ENCODE assay signal across 23 mouse cellular contexts in the genomic region with DNA sequence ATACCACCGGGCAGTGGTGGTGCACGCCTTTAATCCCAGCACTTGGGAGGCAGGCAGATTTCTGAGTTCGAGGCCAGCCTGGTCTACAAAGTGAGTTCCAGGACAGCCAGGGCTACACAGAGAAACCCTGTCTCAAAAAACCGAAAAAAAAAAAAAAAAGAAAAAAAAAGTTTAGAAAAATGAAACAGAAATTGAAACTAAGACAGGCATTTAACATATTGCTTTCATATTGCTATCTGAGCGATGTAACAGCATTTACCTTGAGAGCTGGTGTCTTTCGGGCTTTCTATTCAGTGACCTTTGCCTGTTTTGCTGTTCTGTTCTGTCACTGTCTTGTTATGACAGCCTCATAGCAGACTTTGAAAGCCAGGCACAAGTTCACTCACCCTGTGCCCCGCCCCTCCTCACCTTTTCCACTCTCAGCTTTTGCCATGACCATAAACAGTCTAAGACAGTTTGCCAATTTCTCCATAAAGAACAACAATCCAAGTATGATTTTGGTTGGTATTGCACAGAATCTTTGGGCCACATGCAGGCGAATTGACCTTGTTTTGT. TPM values are rescaled to one million over a fixed set of nuclear protein-coding genes. Genes with fewer than 3 reads are reported as not detected.
"Had no signal": no experiment of that assay in that cellular context is flagged by ENCODE, and none has a peak within 500 bp of the region (broad histone marks: within the 10 kb centered on the region; RNA-seq: fewer than 3 reads in every experiment).

No protein-coding gene starts in this region.

- DNase-seq: kidney, adult 8-10 months; kidney, postnatal 25 days; left cerebral cortex, postnatal 4 days; liver, embryonic 13.5 days; lung, adult 2 months; lung, postnatal 14 days; lung, postnatal 4 days; midbrain, embryonic 14.5 days; thymus, adult 18-20 months; thymus, postnatal 36 days had no signal

RNA-seq across cellular contexts. Expression of gene Cdrt4, which starts 6.7 kb away (rescaled TPM):
- total RNA-seq: layer of hippocampus, postnatal 14 days; left cerebral cortex, adult 8-10 months; left cerebral cortex, postnatal 14 days; left cerebral cortex, postnatal 4 days; megakaryocyte progenitor cell, adult 5-6 weeks; megakaryocyte-erythroid progenitor cell, adult 5-6 weeks; midbrain, postnatal 0 days had no signal
- polyA plus RNA-seq: limb, embryonic 12.5 days; liver, embryonic 13.5 days; liver, embryonic 16.5 days; midbrain, embryonic 11.5 days; midbrain, embryonic 14.5 days; midbrain, postnatal 0 days; neural tube, embryonic 11.5 days; neural tube, embryonic 14.5 days; small intestine, adult 2 months; spleen, adult 2 months had no signal
